Mouse (Mus musculus) embryonic fibroblast, embryonic 13.5 days (primary cell): ENCODE results near the gene Enthd1.

ENCODE experiments used
- CTCF ChIP-seq: IDR thresholded peaks from 2 replicates; pipeline ENCODE4 v1.5.1; 2011; ENCODE audit warnings: mild to moderate bottlenecking, control low read depth, low read length, moderate library complexity, borderline replicate concordance; ENCODE audit not compliant: insufficient read depth
- POLR2A ChIP-seq: IDR thresholded peaks from 2 replicates; pipeline ENCODE4 v1.6.1; 2011; ENCODE audit warnings: low read depth, mild to moderate bottlenecking, control low read depth, low read length, moderate library complexity

DNA sequence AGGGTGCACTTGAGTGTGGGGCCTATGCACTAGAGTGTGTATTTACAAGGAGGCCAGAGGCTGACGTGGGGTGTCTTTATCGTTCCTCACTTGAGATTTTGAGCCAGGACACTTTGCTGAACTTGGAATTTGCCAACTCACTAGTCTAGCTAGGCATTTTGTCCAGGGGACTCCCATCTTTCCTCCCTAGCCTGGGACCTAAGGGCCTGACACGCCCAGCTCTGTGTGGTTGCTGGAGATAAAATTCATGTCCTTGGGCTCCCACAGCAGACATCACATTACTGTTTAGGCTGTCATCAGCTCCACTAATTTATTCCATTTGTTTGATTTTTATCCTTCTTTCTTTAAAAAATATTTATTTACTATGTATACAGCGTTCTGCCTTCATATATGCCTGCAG lies 97.1 kb downstream of the Enthd1 start:
- TF ChIP-seq CTCF (no peak), POLR2A (no peak)
